Mouse (Mus musculus): ENCODE measurements around the gene Slc39a7.
A peak's percentile ranks its signal among the peaks of the same experiment; 100 is the strongest.
"Not testable (repeated sequence)": the region's sequence is repeated elsewhere in the genome, so short reads cannot be mapped to it uniquely, and the experiment has no call there.

GRCm38 (mm10) chr17:33981192-33981909, 50.1 kb downstream of the Slc39a7 start:
- peak; percentile 33; the same call in 1 of the 2 replicates for TF ChIP-seq CTCF (IDR thresholded peaks at IDR 0.05; ENCODE audit: control insufficient read depth, insufficient read depth, insufficient replicate concordance, low read depth, low read length)
- not testable (repeated sequence) for TF ChIP-seq POLR2A (IDR thresholded peaks at IDR 0.05; ENCODE audit: control insufficient read depth, low read depth, low read length)

All from testis, adult 2 months (tissue).